Mouse (Mus musculus) thymus, adult 2 months (tissue): ENCODE results near the gene Mlx. TPM values are rescaled to one million over a fixed set of nuclear protein-coding genes. Genes with fewer than 3 reads are reported as not detected.

Experiments used
- DNase-seq: peaks from one replicate; pipeline ENCODE4 v3.0.0; 2021
- H3K27ac ChIP-seq: fragments of 200-500 bp; 2 replicates; pipeline ENCODE4 v1.5.1; 2012; ENCODE audit warnings: low read length, control low read depth; ENCODE audit not compliant: control insufficient read depth, insufficient read depth
- H3K27me3 ChIP-seq: fragments of 200-500 bp; 2 replicates; pipeline ENCODE4 v1.6.1; 2012; ENCODE audit warnings: mild to moderate bottlenecking, low read length, moderate library complexity, mixed read lengths; ENCODE audit not compliant: control insufficient read depth, insufficient read depth
- H3K36me3 ChIP-seq: fragments of 200-500 bp; 2 replicates; pipeline ENCODE4 v1.6.1; 2012; ENCODE audit warnings: mild to moderate bottlenecking, low read length, moderate library complexity; ENCODE audit not compliant: control insufficient read depth, insufficient read depth
- H3K4me1 ChIP-seq: fragments of 200-500 bp; replicated peaks from 2 replicates; pipeline ENCODE4 v1.6.1; 2012; ENCODE audit warnings: low read length; ENCODE audit not compliant: control insufficient read depth, insufficient read depth
- H3K4me3 ChIP-seq: fragments of 200-500 bp; 2 replicates; pipeline ENCODE4 v1.5.1; 2012; ENCODE audit warnings: mild to moderate bottlenecking, low read length, control low read depth, moderate library complexity; ENCODE audit not compliant: control insufficient read depth, insufficient read depth
- CTCF ChIP-seq: fragments of 200-500 bp; IDR thresholded peaks from 2 replicates; pipeline ENCODE4 v1.5.1; 2012; ENCODE audit warnings: mild to moderate bottlenecking, control low read depth, low read length, moderate library complexity, borderline replicate concordance; ENCODE audit not compliant: control insufficient read depth, poor library complexity, insufficient read depth; ENCODE audit errors: extremely low read depth
- POLR2A ChIP-seq: fragments of 200-500 bp; IDR thresholded peaks from 2 replicates; pipeline ENCODE4 v1.6.1; 2012; ENCODE audit warnings: mild to moderate bottlenecking, low read length, control low read depth, moderate library complexity; ENCODE audit not compliant: control insufficient read depth, poor library complexity, insufficient read depth; ENCODE audit errors: extremely low read depth
- WGBS: fragments of 180-500 bp; shearing (Covaris S2); methylation state at CpG from one replicate; pipeline ENCODE4 v1.1.7; 2018; 5-methylcytosine and 5-hydroxymethylcytosine counted together
- polyA plus RNA-seq: library from polyadenylated mRNA; depleted of rRNA; stranded (reverse); fragments of >200 nt; gene quantifications from 2 replicates; pipeline ENCODE4 v1.2.3, GENCODE M21; 2012

Gene Mlx
- polyA plus RNA-seq, 1 experiment, result 110 TPM

GRCm38 (mm10) chr11:101070987-101071386, 16.1 kb upstream of the Mlx start:
- Histone ChIP-seq H3K36me3 (no peaks in the 10 kb centered on the region), H3K4me3 (no peak overlapping the region), H3K27me3 (no peaks in the 10 kb centered on the region), H3K27ac (no peak overlapping the region), H3K4me1 (peaks cover 16% of the 10 kb centered on the region)
- 91% methylated on average over 6 of the region's 6 CpGs for WGBS
- TF ChIP-seq CTCF, result no peak
- TF ChIP-seq POLR2A, result no peak
- no peak for DNase-seq

GRCm38 (mm10) chr11:101071810-101072428, 15.2 kb upstream of the Mlx start:
- WGBS, result 95% methylated on average over 14 of the region's 14 CpGs
- Histone ChIP-seq H3K4me1 (peaks cover 8% of the 10 kb centered on the region), H3K27me3 (no peaks in the 10 kb centered on the region), H3K36me3 (no peaks in the 10 kb centered on the region), H3K4me3 (no peak overlapping the region), H3K27ac (no peak overlapping the region)
- no peak for TF ChIP-seq POLR2A
- no peak for TF ChIP-seq CTCF
- no peak for DNase-seq

- no peak within 1 kb of the TSS for H3K4me3 ChIP-seq
- H3K4me1 ChIP-seq, result peaks cover 16% of the 10 kb centered on the region
- H3K27ac ChIP-seq, result no peak within 1 kb of the TSS
- peaks cover 5% of the 10 kb centered on the region; the same call in 1 of the 2 replicates for H3K27me3 ChIP-seq
- DNase-seq, result no peak
- no peak for TF ChIP-seq POLR2A
- no peak for TF ChIP-seq CTCF
- WGBS, result 93% methylated on average over 9 of the region's 9 CpGs
- no peaks in the 10 kb centered on the region for H3K36me3 ChIP-seq
Observed at GRCm38 (mm10) chr11:101078121-101078520, 9.0 kb upstream of the Mlx start, which contains the start of gene Hsd17b1. Gene Hsd17b1 (plus strand): TSS chr11:101078411.

DNA sequence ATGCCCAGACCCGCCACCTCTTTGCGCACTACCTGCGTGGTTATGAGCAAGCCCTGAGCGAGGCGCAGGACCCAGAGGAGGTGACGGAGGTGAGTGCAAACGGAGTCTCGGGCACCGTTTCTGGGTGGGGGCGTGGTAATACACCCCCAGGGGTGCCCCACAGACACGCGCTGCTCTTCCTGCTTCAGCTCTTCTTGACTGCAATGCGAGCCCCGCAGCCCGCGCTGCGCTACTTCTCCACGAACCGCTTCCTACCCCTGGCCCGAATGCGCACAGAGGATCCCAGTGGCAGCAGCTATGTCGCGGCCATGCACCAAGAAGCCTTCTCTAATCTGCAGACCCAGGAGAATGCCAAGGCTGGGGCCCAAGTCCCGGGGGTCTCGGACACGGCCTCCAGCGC, 7.3 kb upstream of the Mlx start:
- TF ChIP-seq CTCF (no peak), POLR2A (no peak)
- Histone ChIP-seq H3K4me1 (peaks cover 20% of the 10 kb centered on the region), H3K36me3 (no peaks in the 10 kb centered on the region), H3K27ac (no peak overlapping the region), H3K27me3 (peaks cover 5% of the 10 kb centered on the region; the same call in 1 of the 2 replicates), H3K4me3 (no peak overlapping the region)
- 8% methylated on average over 27 of the region's 27 CpGs for WGBS
- peak; percentile 43 for DNase-seq

DNA sequence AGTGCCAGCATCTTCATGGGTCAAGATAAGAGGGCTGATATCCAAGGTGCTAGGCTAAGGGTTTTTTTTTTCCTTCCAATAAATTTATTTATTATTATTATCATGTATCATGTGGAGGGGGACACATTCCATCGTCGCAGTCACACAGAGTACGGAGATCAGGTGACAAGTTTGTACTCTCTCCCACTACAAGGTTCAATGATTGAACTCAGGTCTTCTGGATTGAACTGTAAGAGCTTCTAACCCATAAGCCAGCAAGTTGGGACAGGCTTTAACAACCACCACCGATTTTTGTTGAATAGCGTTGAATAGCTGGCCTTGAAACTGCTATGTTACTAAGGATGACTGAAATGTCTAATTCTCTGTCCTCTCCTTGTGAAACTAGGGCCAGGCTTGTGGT, 6.7 kb upstream of the Mlx start:
- Histone ChIP-seq H3K27me3 (peaks cover 5% of the 10 kb centered on the region; the same call in 1 of the 2 replicates), H3K4me1 (peaks cover 20% of the 10 kb centered on the region), H3K4me3 (no peak overlapping the region), H3K36me3 (no peaks in the 10 kb centered on the region), H3K27ac (no peak overlapping the region)
- TF ChIP-seq POLR2A (no peak), CTCF (no peak)
- DNase-seq, result no peak
- 84% methylated on average over 5 of the region's 5 CpGs for WGBS

- peak overlapping the region; percentile 67; the same call in 1 of the 2 replicates for H3K27ac ChIP-seq
- H3K36me3 ChIP-seq, result no peaks in the 10 kb centered on the region
- peaks cover 5% of the 10 kb centered on the region; the same call in 1 of the 2 replicates for H3K27me3 ChIP-seq
- TF ChIP-seq POLR2A, result no peak
- TF ChIP-seq CTCF, result no peak
- peaks cover 30% of the 10 kb centered on the region for H3K4me1 ChIP-seq
- peak overlapping the region; percentile 84 for H3K4me3 ChIP-seq
- 21% methylated on average over 10 of the region's 10 CpGs for WGBS
- no peak for DNase-seq
Observed at GRCm38 (mm10) chr11:101081659-101082058, 5.4 kb upstream of the Mlx start.

- peaks cover 31% of the 10 kb centered on the region for H3K4me1 ChIP-seq
- under 1% methylated on average over 51 of the region's 51 CpGs for WGBS
- H3K36me3 ChIP-seq, result no peaks in the 10 kb centered on the region
- peak; percentile 82 for DNase-seq
- H3K27me3 ChIP-seq, result peaks cover 5% of the 10 kb centered on the region; the same call in 1 of the 2 replicates
- peak within 1 kb of the TSS; percentile 67 for H3K27ac ChIP-seq
- TF ChIP-seq POLR2A (peak; percentile 55), CTCF (no peak)
- peak within 1 kb of the TSS; percentile 89 for H3K4me3 ChIP-seq
Observed at GRCm38 (mm10) chr11:101082208-101083082, 4.6 kb upstream of the Mlx start, which contains the start of gene Coasy. Gene Coasy (plus strand): TSS chr11:101082565.
